Mouse (Mus musculus): Measurements from ENCODE around the gene Resf1.

- TF ChIP-seq EP300 (IDR thresholded peaks at IDR 0.05; ENCODE audit: low read depth in 1 of 2, low read length in 2 of 2) (no peak), CTCF (IDR thresholded peaks at IDR 0.05 in 2 of 3, conservative IDR thresholded peaks at IDR 0.05 in 1 of 3; ENCODE audit: control insufficient read depth in 1 of 3, insufficient read depth in 1 of 3, low read depth in 2 of 3, low read length in 3 of 3, poor library complexity in 1 of 3, severe bottlenecking in 1 of 3) (no peak), TCF12 (IDR thresholded peaks at IDR 0.05; ENCODE audit: low read depth, low read length) (no peak), POLR2A (IDR thresholded peaks at IDR 0.05; ENCODE audit: control insufficient read depth in 1 of 2, insufficient read depth in 1 of 2, low read depth in 1 of 2, low read length in 2 of 2, poor library complexity in 1 of 2) (no peak), TAL1 (IDR thresholded peaks at IDR 0.05; ENCODE audit: low read length) (no peak), GABPA (IDR thresholded peaks at IDR 0.05; ENCODE audit: low read depth, low read length) (no peak), BHLHE40 (IDR thresholded peaks at IDR 0.05; ENCODE audit: borderline replicate concordance, low read depth, low read length) (no peak), JUND (IDR thresholded peaks at IDR 0.05; ENCODE audit: low read depth, low read length) (no peak), USF1 (IDR thresholded peaks at IDR 0.05; ENCODE audit: low read depth, low read length) (no peak), UBTF (IDR thresholded peaks at IDR 0.05; ENCODE audit: borderline replicate concordance, insufficient read depth, low read depth, low read length) (no peak), POLR2AphosphoS5 (IDR thresholded peaks at IDR 0.05; ENCODE audit: borderline replicate concordance, low read depth, low read length) (no peak)
Observed at GRCm38 (mm10) chr6:149344372-149344771, 35.2 kb downstream of the Resf1 start.

Measured in MEL (cell line).